Mouse (Mus musculus) myocyte (in vitro differentiated cells): Measurements from ENCODE around the gene Atp1b2.

ENCODE experiments used
- CEBPB ChIP-seq: IDR thresholded peaks from 2 replicates; pipeline ENCODE4 v1.6.1; 2011; ENCODE audit warnings: mild to moderate bottlenecking, moderate library complexity; ENCODE audit not compliant: poor library complexity, insufficient read depth, severe bottlenecking
- E2F4 ChIP-seq: IDR thresholded peaks from one replicate; pipeline ENCODE4 v1.6.1; 2011; ENCODE audit warnings: mild to moderate bottlenecking, control low read depth, moderate library complexity; ENCODE audit not compliant: insufficient read depth
- MAX ChIP-seq: IDR thresholded peaks from one replicate; pipeline ENCODE4 v1.6.1; 2011; ENCODE audit warnings: low read depth, mild to moderate bottlenecking, control low read depth
- POLR2A ChIP-seq: IDR thresholded peaks from one replicate; pipeline ENCODE4 v1.6.1; 2011; ENCODE audit warnings: low read depth, mild to moderate bottlenecking, control low read depth, moderate library complexity; ENCODE audit not compliant: insufficient read length
- TCF12 ChIP-seq: IDR thresholded peaks from one replicate; pipeline ENCODE4 v1.6.1; 2011; ENCODE audit warnings: mild to moderate bottlenecking, control low read depth; ENCODE audit not compliant: poor library complexity, insufficient read depth, severe bottlenecking
- TCF3 ChIP-seq: IDR thresholded peaks from one replicate; pipeline ENCODE4 v1.6.1; 2011; ENCODE audit warnings: low read depth, control low read depth; ENCODE audit not compliant: insufficient read length

- TF ChIP-seq CEBPB (no peak), TCF12 (no peak), POLR2A (no peak), TCF3 (no peak), MAX (no peak), E2F4 (no peak)
These were observed 42.4 kb downstream of the Atp1b2 start for GRCm38 (mm10) chr11:69563373-69563772.
